Mouse (Mus musculus): ENCODE measurements around the gene 1600015I10Rik. TPM values are rescaled to one million over a fixed set of nuclear protein-coding genes. Genes with fewer than 3 reads are reported as not detected.
"Not testable (repeated sequence)": the region's sequence is repeated elsewhere in the genome, so short reads cannot be mapped to it uniquely, and the experiment has no call there.

Gene 1600015I10Rik
- polyA plus RNA-seq, 1 experiment, result not detected

DNA sequence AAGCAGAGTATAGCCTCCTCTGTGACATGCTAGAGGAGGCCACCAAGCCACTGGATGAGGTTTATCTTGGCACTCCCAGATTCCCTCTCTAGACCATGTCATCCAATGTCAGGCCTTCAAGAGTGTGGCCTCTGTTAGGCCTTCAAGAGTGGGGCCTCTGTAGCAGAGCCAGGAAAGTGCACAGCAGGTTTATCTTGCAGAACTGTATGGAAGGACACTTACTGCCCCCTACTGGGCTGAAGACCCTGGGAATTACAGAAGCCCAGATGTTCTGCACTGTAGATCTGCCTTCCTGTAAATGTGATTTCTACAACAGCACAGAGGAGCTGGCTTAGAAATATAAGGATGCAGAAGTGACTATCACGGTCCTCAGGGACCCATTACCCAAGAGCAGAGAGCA is 25.3 kb downstream of the 1600015I10Rik start:
- H3K36me3 ChIP-seq (ENCODE audit: control insufficient read depth, insufficient read depth, low read length, poor library complexity, severe bottlenecking), result no peaks in the 10 kb centered on the region
- no peaks in the 10 kb centered on the region for H3K9me3 ChIP-seq (replicated peaks; ENCODE audit: control insufficient read depth, insufficient read depth, low read length, poor library complexity, severe bottlenecking)
- no peaks in the 10 kb centered on the region for H3K4me1 ChIP-seq (ENCODE audit: control insufficient read depth, insufficient read depth, low read length)
- H3K27me3 ChIP-seq (ENCODE audit: control insufficient read depth, insufficient read depth, low read length, poor library complexity, severe bottlenecking), result no peaks in the 10 kb centered on the region
- TF ChIP-seq CTCF (IDR thresholded peaks at IDR 0.05; ENCODE audit: low read depth, low read length), result peak; percentile 41
- TF ChIP-seq EP300 (IDR thresholded peaks at IDR 0.05; ENCODE audit: insufficient read depth, low read depth, low read length), result no peak
- H3K4me3 ChIP-seq (ENCODE audit: low read depth, low read length), result no peak overlapping the region
- no peak overlapping the region for H3K9ac ChIP-seq (ENCODE audit: low read depth, poor library complexity, severe bottlenecking)
- no peak overlapping the region for H3K27ac ChIP-seq (ENCODE audit: insufficient read depth, low read length)

- no peak for TF ChIP-seq CTCF (IDR thresholded peaks at IDR 0.05; ENCODE audit: low read depth, low read length)
- no peak for TF ChIP-seq POLR2A (IDR thresholded peaks at IDR 0.05; ENCODE audit: insufficient read depth, low read length)
- no peak for TF ChIP-seq EP300 (IDR thresholded peaks at IDR 0.05; ENCODE audit: insufficient read depth, low read depth, low read length)
- H3K27ac ChIP-seq (ENCODE audit: insufficient read depth, low read length), result no peak overlapping the region
These were observed 27.1 kb downstream of the 1600015I10Rik start for GRCm38 (mm10) chr6:48956785-48957184.

GRCm38 (mm10) chr6:48958053-48958452 is 28.4 kb downstream of the 1600015I10Rik start:
- H3K27me3 ChIP-seq (ENCODE audit: control insufficient read depth, insufficient read depth, low read length, poor library complexity, severe bottlenecking), result no peaks in the 10 kb centered on the region

More at GRCm38 (mm10) chr6:48956785-48957184, 27.1 kb downstream of the 1600015I10Rik start:
- no peaks in the 10 kb centered on the region for H3K36me3 ChIP-seq (ENCODE audit: control insufficient read depth, insufficient read depth, low read length, poor library complexity, severe bottlenecking)
- H3K4me1 ChIP-seq (ENCODE audit: control insufficient read depth, insufficient read depth, low read length), result no peaks in the 10 kb centered on the region
- no peaks in the 10 kb centered on the region for H3K9me3 ChIP-seq (replicated peaks; ENCODE audit: control insufficient read depth, insufficient read depth, low read length, poor library complexity, severe bottlenecking)
- no peaks in the 10 kb centered on the region for H3K27me3 ChIP-seq (ENCODE audit: control insufficient read depth, insufficient read depth, low read length, poor library complexity, severe bottlenecking)
- no peak overlapping the region for H3K4me3 ChIP-seq (ENCODE audit: low read depth, low read length)
- no peak overlapping the region for H3K9ac ChIP-seq (ENCODE audit: low read depth, poor library complexity, severe bottlenecking)

DNA sequence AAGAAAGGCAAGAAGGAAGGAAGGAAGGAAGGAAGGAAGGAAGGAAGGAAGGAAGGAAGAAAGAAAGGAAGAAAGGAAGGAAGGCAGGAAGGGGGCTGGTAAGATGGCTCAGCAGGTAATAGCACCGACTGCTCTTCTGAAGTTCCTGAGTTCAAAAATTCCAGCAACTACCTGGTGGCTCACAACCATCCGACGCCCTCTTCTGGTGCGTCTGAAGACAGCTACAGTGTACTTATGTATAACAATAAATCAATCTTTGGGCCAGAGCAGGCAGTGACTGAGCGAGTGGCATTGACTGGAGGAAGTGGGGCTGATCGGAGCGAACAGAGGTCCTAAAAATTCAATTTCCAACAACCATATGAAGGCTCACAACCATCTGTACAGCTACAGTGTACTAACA is 29.5 kb downstream of the 1600015I10Rik start:
- TF ChIP-seq CTCF (IDR thresholded peaks at IDR 0.05; ENCODE audit: low read depth, low read length), result peak; percentile 31
- not testable (repeated sequence) for H3K4me3 ChIP-seq (ENCODE audit: low read depth, low read length); H3K4me1 ChIP-seq (ENCODE audit: control insufficient read depth, insufficient read depth, low read length); H3K36me3 ChIP-seq (ENCODE audit: control insufficient read depth, insufficient read depth, low read length, poor library complexity, severe bottlenecking); H3K27me3 ChIP-seq (ENCODE audit: control insufficient read depth, insufficient read depth, low read length, poor library complexity, severe bottlenecking); H3K9ac ChIP-seq (ENCODE audit: low read depth, poor library complexity, severe bottlenecking); H3K9me3 ChIP-seq (replicated peaks; ENCODE audit: control insufficient read depth, insufficient read depth, low read length, poor library complexity, severe bottlenecking); H3K27ac ChIP-seq (ENCODE audit: insufficient read depth, low read length)

More at GRCm38 (mm10) chr6:48958053-48958452, 28.4 kb downstream of the 1600015I10Rik start:
- H3K4me3 ChIP-seq (ENCODE audit: low read depth, low read length), result no peak overlapping the region
- no peak overlapping the region for H3K9ac ChIP-seq (ENCODE audit: low read depth, poor library complexity, severe bottlenecking)
- H3K9me3 ChIP-seq (replicated peaks; ENCODE audit: control insufficient read depth, insufficient read depth, low read length, poor library complexity, severe bottlenecking), result no peaks in the 10 kb centered on the region
- no peaks in the 10 kb centered on the region for H3K36me3 ChIP-seq (ENCODE audit: control insufficient read depth, insufficient read depth, low read length, poor library complexity, severe bottlenecking)
- TF ChIP-seq CTCF (IDR thresholded peaks at IDR 0.05; ENCODE audit: low read depth, low read length), result no peak
- TF ChIP-seq EP300 (IDR thresholded peaks at IDR 0.05; ENCODE audit: insufficient read depth, low read depth, low read length), result no peak
- TF ChIP-seq POLR2A (IDR thresholded peaks at IDR 0.05; ENCODE audit: insufficient read depth, low read length), result no peak
- H3K4me1 ChIP-seq (ENCODE audit: control insufficient read depth, insufficient read depth, low read length), result no peaks in the 10 kb centered on the region
- H3K27ac ChIP-seq (ENCODE audit: insufficient read depth, low read length), result no peak overlapping the region

- not testable (repeated sequence) for H3K4me3 ChIP-seq (ENCODE audit: low read depth, low read length); H3K27ac ChIP-seq (ENCODE audit: insufficient read depth, low read length); H3K9me3 ChIP-seq (replicated peaks; ENCODE audit: control insufficient read depth, insufficient read depth, low read length, poor library complexity, severe bottlenecking); H3K27me3 ChIP-seq (ENCODE audit: control insufficient read depth, insufficient read depth, low read length, poor library complexity, severe bottlenecking); H3K9ac ChIP-seq (ENCODE audit: low read depth, poor library complexity, severe bottlenecking); H3K36me3 ChIP-seq (ENCODE audit: control insufficient read depth, insufficient read depth, low read length, poor library complexity, severe bottlenecking); H3K4me1 ChIP-seq (ENCODE audit: control insufficient read depth, insufficient read depth, low read length)
These were observed 37.0 kb downstream of the 1600015I10Rik start for GRCm38 (mm10) chr6:48966696-48967095.

GRCm38 (mm10) chr6:48967868-48968267 is 38.2 kb downstream of the 1600015I10Rik start:
- Histone ChIP-seq H3K9me3 (replicated peaks; ENCODE audit: control insufficient read depth, insufficient read depth, low read length, poor library complexity, severe bottlenecking) (no peaks in the 10 kb centered on the region), H3K4me3 (ENCODE audit: low read depth, low read length) (no peak overlapping the region), H3K9ac (ENCODE audit: low read depth, poor library complexity, severe bottlenecking) (no peak overlapping the region), H3K27ac (ENCODE audit: insufficient read depth, low read length) (no peak overlapping the region), H3K36me3 (ENCODE audit: control insufficient read depth, insufficient read depth, low read length, poor library complexity, severe bottlenecking) (no peaks in the 10 kb centered on the region), H3K4me1 (ENCODE audit: control insufficient read depth, insufficient read depth, low read length) (no peaks in the 10 kb centered on the region), H3K27me3 (ENCODE audit: control insufficient read depth, insufficient read depth, low read length, poor library complexity, severe bottlenecking) (no peaks in the 10 kb centered on the region; the same call in 1 of the 2 replicates)
- TF ChIP-seq CTCF (IDR thresholded peaks at IDR 0.05; ENCODE audit: low read depth, low read length) (no peak), EP300 (IDR thresholded peaks at IDR 0.05; ENCODE audit: insufficient read depth, low read depth, low read length) (no peak), POLR2A (IDR thresholded peaks at IDR 0.05; ENCODE audit: insufficient read depth, low read length) (no peak)

All from ES-Bruce4 (cell line).